Mouse (Mus musculus) MN1 (cell line): ENCODE results near the gene Ybx3.

Experiments
- DNase-seq: peaks from one replicate; pipeline ENCODE4 v3.0.0-alpha.2; 2016; ENCODE audit warnings: low spot score

The Ybx3 gene

GRCm38 (mm10) chr6:131327076-131327475, 61.2 kb downstream of the Ybx3 start:
- no peak for DNase-seq

- DNase-seq, result no peak
These were observed 66.2 kb downstream of the Ybx3 start for GRCm38 (mm10) chr6:131321854-131322639.

GRCm38 (mm10) chr6:131316155-131317101, 71.8 kb downstream of the Ybx3 start:
- no peak for DNase-seq
